Mouse (Mus musculus): ENCODE data around the gene Bysl.

DNA sequence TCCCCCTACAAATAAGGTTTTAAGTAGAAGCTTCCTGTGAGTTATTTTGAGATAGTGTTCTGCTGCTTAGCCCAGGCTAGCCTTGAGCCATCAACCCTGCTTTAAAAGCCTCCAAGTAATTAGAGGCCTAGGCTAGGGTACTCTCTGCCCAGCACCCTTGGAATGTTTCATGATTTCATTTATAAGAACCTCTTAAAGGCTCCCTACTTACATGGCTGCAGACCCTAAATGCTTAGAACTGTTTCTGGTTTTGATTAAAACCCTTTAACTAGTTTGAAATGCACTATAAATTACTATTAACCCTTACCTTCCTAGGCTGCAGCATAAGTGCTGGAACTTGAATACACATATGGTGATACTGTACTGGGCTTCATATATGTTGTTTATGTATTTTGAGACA is 38.9 kb downstream of the Bysl start:
- TF ChIP-seq GATA1 (IDR thresholded peaks at IDR 0.05; ENCODE audit: borderline replicate concordance, low read length) (no peak), CTCF (IDR thresholded peaks at IDR 0.05; ENCODE audit: low read depth, low read length) (no peak), TAL1 (conservative IDR thresholded peaks at IDR 0.05; ENCODE audit: low read depth, low read length) (no peak), POLR2AphosphoS5 (IDR thresholded peaks at IDR 0.05; ENCODE audit: insufficient replicate concordance, low read depth, low read length) (no peak), GATA2 (IDR thresholded peaks at IDR 0.05; ENCODE audit: borderline replicate concordance, low read depth, low read length) (no peak)
